Mouse (Mus musculus): Measurements from ENCODE around the gene Hif3a.
"Not testable (repeated sequence)": the region's sequence is repeated elsewhere in the genome, so short reads cannot be mapped to it uniquely, and the experiment has no call there.

Hif3a gene

GRCm38 (mm10) chr7:17062389-17062788 lies at the start of gene Hif3a:
Gene Hif3a (minus strand): TSS chr7:17062427.
- DNase-seq (ENCODE audit: low spot score): peak; percentile 65

GRCm38 (mm10) chr7:17101631-17102030 lies 39.4 kb upstream of the Hif3a start:
- DNase-seq (ENCODE audit: low spot score): not testable (repeated sequence)

- DNase-seq (ENCODE audit: low spot score): no peak
Measured at GRCm38 (mm10) chr7:17091280-17091679, 29.1 kb upstream of the Hif3a start.

- no peak for DNase-seq (ENCODE audit: low spot score)
Measured at GRCm38 (mm10) chr7:17090058-17090585, 27.9 kb upstream of the Hif3a start.

GRCm38 (mm10) chr7:17087731-17088130 lies 25.5 kb upstream of the Hif3a start:
- DNase-seq (ENCODE audit: low spot score): no peak

GRCm38 (mm10) chr7:17082766-17083165 lies 20.5 kb upstream of the Hif3a start:
- DNase-seq (ENCODE audit: low spot score): no peak

GRCm38 (mm10) chr7:17078076-17078654 lies 15.9 kb upstream of the Hif3a start:
- DNase-seq (ENCODE audit: low spot score): no peak

- no peak for DNase-seq (ENCODE audit: low spot score)
Measured at GRCm38 (mm10) chr7:17076542-17076941, 14.3 kb upstream of the Hif3a start.

GRCm38 (mm10) chr7:17073904-17074615 lies 11.8 kb upstream of the Hif3a start, which contains the start of gene Psg16:
Gene Psg16 (plus strand): TSS chr7:17074040.
- peak; percentile 46 for DNase-seq (ENCODE audit: low spot score)

GRCm38 (mm10) chr7:17073513-17073903 lies 11.3 kb upstream of the Hif3a start:
- DNase-seq (ENCODE audit: low spot score): no peak

- DNase-seq (ENCODE audit: low spot score): not testable (repeated sequence)
Measured at GRCm38 (mm10) chr7:17067651-17068050, 5.4 kb upstream of the Hif3a start.

- no peak for DNase-seq (ENCODE audit: low spot score)
Measured at GRCm38 (mm10) chr7:17067000-17067399, 4.8 kb upstream of the Hif3a start.

GRCm38 (mm10) chr7:17066412-17066811 lies 4.2 kb upstream of the Hif3a start:
- no peak for DNase-seq (ENCODE audit: low spot score)

- no peak for DNase-seq (ENCODE audit: low spot score)
Measured at GRCm38 (mm10) chr7:17065620-17066019, 3.4 kb upstream of the Hif3a start.

GRCm38 (mm10) chr7:17062845-17063244 lies 618 bp upstream of the Hif3a start:
- DNase-seq (ENCODE audit: low spot score): no peak

- DNase-seq (ENCODE audit: low spot score): no peak
Measured at GRCm38 (mm10) chr7:17060782-17061605, 1.2 kb downstream of the Hif3a start.

- DNase-seq (ENCODE audit: low spot score): peak; percentile 85
Measured at GRCm38 (mm10) chr7:17060031-17060781, 2.0 kb downstream of the Hif3a start.

- no peak for DNase-seq (ENCODE audit: low spot score)
Measured at GRCm38 (mm10) chr7:17059463-17059844, 2.8 kb downstream of the Hif3a start.

GRCm38 (mm10) chr7:17058816-17059462 lies 3.3 kb downstream of the Hif3a start:
- DNase-seq (ENCODE audit: low spot score): no peak

- peak; percentile 83 for DNase-seq (ENCODE audit: low spot score)
Measured at GRCm38 (mm10) chr7:17058071-17058689, 4.0 kb downstream of the Hif3a start.

Data from testis, postnatal 14 days (tissue).